Mouse (Mus musculus) heart, postnatal 0 days (tissue): ENCODE results near the gene Zfyve27. TPM values are rescaled to one million over a fixed set of nuclear protein-coding genes. Genes with fewer than 3 reads are reported as not detected.
A peak's percentile ranks its signal among the peaks of the same experiment; 100 is the strongest.

Source experiments
- ATAC-seq: fragments of 200-750 bp; cut with Nextera tagmentation; 2 replicates; pipeline ENCODE4 v1.8.0; 2017; ENCODE audit warnings: low read depth, moderate number of reproducible peaks, moderate library complexity; ENCODE audit not compliant: insufficient read depth
- DNase-seq: peaks from one replicate; pipeline ENCODE4 v3.0.0-alpha.2; 2016; ENCODE audit warnings: low spot score
- H3K27ac ChIP-seq: fragments of 300-500 bp; sonication (generic); 2 replicates; pipeline ENCODE4 v1.5.1; 2014; ENCODE audit warnings: low read depth, mild to moderate bottlenecking
- H3K27me3 ChIP-seq: fragments of 300-500 bp; sonication (generic); 2 replicates; pipeline ENCODE4 v1.6.1; 2014; ENCODE audit warnings: low read length, mixed read lengths; ENCODE audit not compliant: control insufficient read depth, insufficient read depth
- H3K36me3 ChIP-seq: fragments of 300-500 bp; sonication (generic); replicated peaks from 2 replicates; pipeline ENCODE4 v1.6.1; 2014; ENCODE audit warnings: low read length, mixed read lengths; ENCODE audit not compliant: control insufficient read depth, insufficient read depth
- H3K4me1 ChIP-seq: fragments of 300-500 bp; sonication (generic); 2 replicates; pipeline ENCODE4 v1.6.1; 2014; ENCODE audit warnings: antibody characterized with exemption; ENCODE audit not compliant: control insufficient read depth, insufficient read depth
- H3K4me2 ChIP-seq: fragments of 300-500 bp; sonication (generic); 2 replicates; pipeline ENCODE4 v1.6.1; 2014; ENCODE audit warnings: low read depth, mild to moderate bottlenecking, low read length, moderate library complexity
- H3K4me3 ChIP-seq: fragments of 300-500 bp; sonication (generic); 2 replicates; pipeline ENCODE4 v1.5.1; 2014; ENCODE audit warnings: low read depth, low read length
- H3K9ac ChIP-seq: fragments of 300-500 bp; sonication (generic); replicated peaks from 2 replicates; pipeline ENCODE4 v1.6.1; 2014; ENCODE audit warnings: low read depth, low read length, mixed read lengths
- H3K9me3 ChIP-seq: fragments of 300-500 bp; sonication (generic); replicated peaks from 2 replicates; pipeline ENCODE4 v1.6.1; 2016; ENCODE audit warnings: low read length; ENCODE audit not compliant: control insufficient read depth
- CTCF ChIP-seq: IDR thresholded peaks from 2 replicates; pipeline ENCODE4 v1.5.1; 2016; ENCODE audit warnings: antibody characterized with exemption, control low read depth, low read depth
- EP300 ChIP-seq: IDR thresholded peaks from 2 replicates; pipeline ENCODE4 v1.6.1; 2016; ENCODE audit warnings: antibody characterized with exemption, low read depth
- WGBS: fragments of 180-500 bp; shearing (Covaris S2); extraction: QIAGEN DNeasy Blood & Tissue Kit; methylation state at CpG from one replicate; pipeline ENCODE4 v1.1.7; 2014; 5-methylcytosine and 5-hydroxymethylcytosine counted together
- polyA plus RNA-seq: library from polyadenylated mRNA; unstranded; fragments of >200 nt; fragmentation: Nextera tagmentation; extraction: Ambion mirVana; gene quantifications from 2 replicates; pipeline ENCODE4 v1.2.1, GENCODE M21; 2015
- total RNA-seq: library from RNA; depleted of rRNA; stranded (reverse); fragments of >200 nt; gene quantifications from 2 replicates; pipeline ENCODE4 v1.2.3, GENCODE M21; 2014; ENCODE audit warnings: low replicate concordance

Zfyve27 gene
- total and polyA plus RNA-seq, 2 experiments from 2014 or later = 18.3 to 27.2 TPM

DNA sequence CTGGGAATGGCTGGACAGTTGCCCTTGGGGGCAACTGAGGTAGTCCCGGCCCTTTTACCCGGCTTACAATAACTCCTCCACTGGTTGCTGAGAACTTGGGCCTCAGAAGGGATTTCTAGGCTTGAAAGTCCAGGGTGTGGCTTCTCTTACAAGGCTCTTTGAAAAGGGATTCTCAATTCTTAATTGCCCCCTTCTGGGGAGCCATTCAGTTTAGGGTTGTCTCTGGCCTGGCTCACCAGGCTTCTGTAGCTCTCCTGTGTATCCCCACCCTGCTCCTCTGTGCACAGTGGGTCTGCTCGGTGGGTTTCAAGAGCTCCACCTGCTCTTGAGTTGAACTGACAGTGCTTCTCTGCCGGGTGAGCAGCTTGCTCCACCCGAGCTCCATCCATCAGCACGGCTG is 46.2 kb downstream of the Zfyve27 start:
- Histone ChIP-seq H3K4me2 (no peak overlapping the region), H3K9me3 (no peaks in the 10 kb centered on the region), H3K4me1 (peaks cover 6% of the 10 kb centered on the region; the same call in 1 of the 2 replicates), H3K27me3 (0 out of 2 replicates have a peak, but pooled peaks cover 5% of the 10 kb centered on the region), H3K36me3 (no peaks in the 10 kb centered on the region), H3K9ac (no peak overlapping the region), H3K27ac (no peak overlapping the region), H3K4me3 (no peak overlapping the region)
- no peak for ATAC-seq
- TF ChIP-seq CTCF (no peak), EP300 (no peak)
- 47% methylated on average over 6 of the region's 6 CpGs for WGBS
- DNase-seq = no peak

DNA sequence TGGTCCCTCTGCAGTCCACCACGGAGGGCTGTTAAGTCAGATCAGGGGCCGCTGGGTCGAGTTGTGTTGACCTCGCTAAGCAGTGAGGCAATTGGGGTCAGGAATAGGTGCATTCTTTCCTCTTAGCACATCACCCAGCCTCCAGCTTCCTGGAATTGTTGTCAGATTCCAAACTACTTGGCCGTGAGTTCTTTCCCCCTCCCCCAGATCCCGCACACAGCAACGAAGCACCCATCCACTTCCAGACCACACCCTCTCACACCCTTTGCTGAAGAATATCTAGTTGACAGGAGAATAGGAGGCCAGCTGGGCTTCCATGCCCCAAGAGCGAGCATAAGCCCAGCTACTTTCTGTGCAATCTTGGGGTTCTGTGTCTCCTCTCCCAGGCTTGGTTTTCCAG is 48.2 kb downstream of the Zfyve27 start:
- Histone ChIP-seq H3K4me2 (no peak overlapping the region), H3K36me3 (no peaks in the 10 kb centered on the region), H3K4me1 (peaks cover 6% of the 10 kb centered on the region; the same call in 1 of the 2 replicates), H3K27ac (no peak overlapping the region), H3K9me3 (no peaks in the 10 kb centered on the region), H3K4me3 (no peak overlapping the region), H3K9ac (no peak overlapping the region), H3K27me3 (0 out of 2 replicates have a peak, but pooled peaks cover 5% of the 10 kb centered on the region)
- ATAC-seq = no peak
- TF ChIP-seq CTCF (no peak), EP300 (no peak)
- DNase-seq = no peak
- 17% methylated on average over 8 of the region's 8 CpGs for WGBS

DNA sequence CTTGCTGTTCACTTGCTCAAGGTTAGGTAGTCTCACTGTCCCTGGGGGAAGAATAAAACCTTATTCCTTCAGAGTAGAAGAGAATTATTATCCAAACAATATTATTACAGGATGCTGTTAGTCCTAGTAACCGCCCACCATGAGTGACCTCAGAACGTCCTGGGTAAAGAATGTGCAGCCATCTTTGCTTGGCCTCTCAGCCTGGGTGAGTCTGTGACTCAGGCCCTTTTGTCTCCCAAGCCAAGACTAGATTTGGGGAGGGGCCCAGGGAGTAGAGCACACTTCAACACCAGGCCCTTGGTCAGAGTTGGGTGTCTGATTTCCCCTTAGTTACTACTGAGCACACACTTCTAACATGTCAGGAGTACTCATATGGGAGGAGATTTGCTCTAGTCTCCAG is 50.9 kb downstream of the Zfyve27 start:
- Histone ChIP-seq H3K4me1 (peaks cover 6% of the 10 kb centered on the region; the same call in 1 of the 2 replicates), H3K4me2 (no peak overlapping the region), H3K4me3 (no peak overlapping the region), H3K9me3 (no peaks in the 10 kb centered on the region), H3K27ac (no peak overlapping the region), H3K9ac (no peak overlapping the region), H3K36me3 (no peaks in the 10 kb centered on the region), H3K27me3 (0 out of 2 replicates have a peak, but pooled peaks cover 2% of the 10 kb centered on the region)
- 59% methylated on average over 2 of the region's 2 CpGs for WGBS
- DNase-seq (no peak), ATAC-seq (no peak)
- TF ChIP-seq CTCF = no peak
- no peak for TF ChIP-seq EP300

DNA sequence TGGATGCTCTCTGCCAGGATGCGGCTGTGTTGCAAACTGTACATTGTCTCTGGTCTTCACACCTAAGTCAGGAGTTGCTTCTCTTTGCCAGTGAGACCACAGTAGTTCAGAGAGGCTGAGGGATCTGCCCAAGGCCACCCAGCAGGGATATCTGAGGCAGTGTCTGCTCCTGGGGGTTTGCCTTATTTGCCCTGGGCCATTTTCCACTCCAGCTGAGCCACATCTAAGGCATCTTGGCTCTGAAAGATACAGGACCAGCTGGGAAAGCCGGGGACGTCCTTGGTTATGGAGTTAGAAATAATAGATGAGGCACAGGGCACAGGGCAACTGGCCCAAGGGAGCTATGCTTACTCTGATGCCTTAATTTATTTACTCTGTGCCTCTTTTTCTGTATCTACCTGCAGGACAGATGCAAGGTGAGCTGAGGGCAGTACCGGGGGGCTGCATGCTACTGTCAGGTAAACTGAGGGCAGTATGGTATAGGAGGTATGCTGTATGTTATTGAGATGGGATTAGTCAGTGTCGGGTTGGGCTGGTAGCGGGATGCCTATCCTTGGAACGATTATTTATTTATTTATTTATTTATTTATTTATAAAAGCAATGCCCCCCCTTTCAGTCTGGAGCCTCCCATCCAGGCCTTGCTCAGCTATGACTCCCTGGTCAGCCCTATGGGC is 53.1 kb downstream of the Zfyve27 start:
- no peak for DNase-seq
- no peak overlapping the region for H3K4me2 ChIP-seq
- no peak for ATAC-seq
- H3K4me1 ChIP-seq = peaks cover 4% of the 10 kb centered on the region; the same call in 1 of the 2 replicates
- no peaks in the 10 kb centered on the region for H3K27me3 ChIP-seq
- TF ChIP-seq CTCF = no peak
- TF ChIP-seq EP300 = no peak
- H3K9ac ChIP-seq = no peak overlapping the region
- no peaks in the 10 kb centered on the region for H3K9me3 ChIP-seq
- no peak overlapping the region for H3K4me3 ChIP-seq
- H3K36me3 ChIP-seq = no peaks in the 10 kb centered on the region
- no peak overlapping the region for H3K27ac ChIP-seq
- WGBS = 69% methylated on average over 7 of the region's 7 CpGs

DNA sequence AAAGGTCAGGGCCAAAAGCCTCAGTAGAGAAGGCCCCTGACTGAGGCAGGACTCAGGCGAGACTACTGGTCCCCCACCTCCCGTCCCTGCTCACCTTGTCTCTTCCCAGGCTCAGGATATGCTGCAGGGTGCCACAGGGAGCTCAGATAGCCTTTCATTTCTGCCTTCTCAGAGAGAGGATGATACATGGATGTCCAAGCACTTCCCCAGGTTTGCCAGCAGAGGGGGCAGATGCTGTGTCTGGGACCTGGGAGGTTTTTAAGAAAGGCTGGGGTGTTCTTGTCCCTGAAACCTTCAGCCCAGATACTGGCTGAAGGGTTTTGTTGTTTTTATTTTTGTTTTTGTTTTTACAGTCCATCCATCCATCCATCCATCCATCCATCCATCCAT is 53.6 kb downstream of the Zfyve27 start:
- TF ChIP-seq CTCF (peak; percentile 78), EP300 (no peak)
- Histone ChIP-seq H3K4me3 (no peak overlapping the region), H3K4me1 (no peaks in the 10 kb centered on the region), H3K4me2 (no peak overlapping the region), H3K9me3 (no peaks in the 10 kb centered on the region), H3K27me3 (no peaks in the 10 kb centered on the region), H3K9ac (no peak overlapping the region), H3K36me3 (no peaks in the 10 kb centered on the region), H3K27ac (no peak overlapping the region)
- 3% methylated on average over 2 of the region's 2 CpGs for WGBS
- ATAC-seq (peak; percentile 17; the same call in 1 of the 2 replicates), DNase-seq (peak; percentile 27)

DNA sequence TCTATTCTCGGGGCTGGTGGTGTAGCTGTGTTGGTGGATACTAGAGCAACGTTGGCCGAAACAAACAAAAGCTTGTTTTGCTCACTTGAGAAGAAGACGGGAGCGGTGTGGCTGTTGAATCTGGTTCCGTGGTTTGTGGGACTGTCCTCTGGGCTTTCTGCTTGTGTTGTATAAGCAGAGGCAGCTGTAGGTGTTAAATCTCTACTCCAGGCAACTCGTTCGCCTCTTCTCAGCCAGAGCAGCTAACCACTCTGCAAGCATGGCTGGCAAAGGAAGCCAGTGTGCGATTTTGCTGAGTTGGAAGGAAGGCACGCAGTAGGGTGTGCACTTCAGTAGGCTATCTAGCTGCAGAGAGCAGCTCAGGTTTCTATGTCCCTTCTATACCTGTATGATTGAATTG is 62.7 kb downstream of the Zfyve27 start:
- H3K27me3 ChIP-seq = no peaks in the 10 kb centered on the region
- no peaks in the 10 kb centered on the region for H3K4me1 ChIP-seq
- H3K27ac ChIP-seq = no peak overlapping the region
- H3K9ac ChIP-seq = no peak overlapping the region
- ATAC-seq (no peak), DNase-seq (no peak)
- H3K9me3 ChIP-seq = no peaks in the 10 kb centered on the region
- H3K4me2 ChIP-seq = no peak overlapping the region
- H3K4me3 ChIP-seq = no peak overlapping the region
- H3K36me3 ChIP-seq = no peaks in the 10 kb centered on the region
- WGBS = 71% methylated on average over 10 of the region's 10 CpGs
- TF ChIP-seq CTCF = no peak
- TF ChIP-seq EP300 = no peak
